Mouse (Mus musculus): ENCODE data around the gene Zbtb16. TPM values are rescaled to one million over a fixed set of nuclear protein-coding genes. Genes with fewer than 3 reads are reported as not detected.

Zbtb16 gene
- polyA plus RNA-seq, 1 experiment from 2014 or later, result 5.6 TPM

- H3K9me3 ChIP-seq, result no peaks in the 10 kb centered on the region
- no peak for ATAC-seq (ENCODE audit: low FRiP score)
- no peak overlapping the region for H3K4me3 ChIP-seq (replicated peaks)
- H3K27me3 ChIP-seq, result peaks cover 39% of the 10 kb centered on the region
- H3K4me2 ChIP-seq, result no peak overlapping the region
- no peak overlapping the region for H3K9ac ChIP-seq
- WGBS, result 57% methylated on average over 7 of the region's 7 CpGs
- H3K27ac ChIP-seq, result no peak overlapping the region
- H3K4me1 ChIP-seq, result peaks cover 46% of the 10 kb centered on the region
- H3K36me3 ChIP-seq (replicated peaks), result no peaks in the 10 kb centered on the region
These were observed 182.5 kb downstream of the Zbtb16 start for GRCm38 (mm10) chr9:48653399-48654070.

DNA sequence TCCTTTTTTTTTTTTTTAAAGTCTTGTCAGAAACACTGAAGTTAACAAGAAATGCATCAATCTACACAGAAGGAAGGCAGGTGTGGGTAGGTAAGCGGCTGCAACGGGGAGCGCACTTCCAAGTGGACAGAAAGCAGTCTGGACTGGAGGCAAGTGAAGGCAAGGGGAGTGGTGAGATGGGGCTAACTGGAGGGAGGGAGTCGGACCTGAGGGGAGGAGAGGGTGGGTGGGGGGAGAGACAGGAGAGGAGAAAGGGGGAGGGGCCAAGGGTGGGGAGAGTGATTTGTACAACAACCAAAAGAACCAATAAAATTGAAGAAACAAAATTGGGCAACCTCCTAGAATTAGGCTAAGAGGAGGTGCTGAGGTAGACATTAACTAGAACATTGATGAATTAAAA is 184.0 kb downstream of the Zbtb16 start:
- WGBS, result 21% methylated on average over 4 of the region's 4 CpGs
- Histone ChIP-seq H3K4me3 (replicated peaks) (no peak overlapping the region), H3K27me3 (peaks cover 42% of the 10 kb centered on the region), H3K4me2 (no peak overlapping the region), H3K9ac (no peak overlapping the region), H3K4me1 (peaks cover 61% of the 10 kb centered on the region), H3K36me3 (replicated peaks) (no peaks in the 10 kb centered on the region), H3K27ac (no peak overlapping the region), H3K9me3 (no peaks in the 10 kb centered on the region)
- ATAC-seq (ENCODE audit: low FRiP score), result no peak

DNA sequence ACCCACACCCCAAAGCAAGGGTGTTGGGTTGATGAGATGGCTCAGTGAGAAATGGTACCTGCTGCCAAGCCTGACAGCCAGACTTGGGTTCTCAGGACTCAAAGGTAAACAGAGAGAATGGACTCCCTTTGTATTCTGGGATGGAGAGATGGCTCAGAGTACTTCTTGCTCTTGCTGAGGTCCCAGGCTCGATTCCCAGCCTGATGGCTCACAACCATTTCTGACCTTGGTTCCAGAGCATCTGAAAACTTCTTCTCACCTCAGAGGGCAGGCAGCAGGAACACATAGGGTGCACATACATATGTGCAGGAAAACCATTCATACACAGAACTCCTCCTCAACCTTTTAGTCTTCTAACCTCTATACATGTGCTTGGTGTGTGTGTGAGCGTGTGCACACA is 185.2 kb downstream of the Zbtb16 start:
- Histone ChIP-seq H3K36me3 (replicated peaks) (no peaks in the 10 kb centered on the region), H3K27ac (no peak overlapping the region), H3K4me1 (peaks cover 56% of the 10 kb centered on the region), H3K4me3 (replicated peaks) (no peak overlapping the region), H3K4me2 (no peak overlapping the region), H3K9me3 (no peaks in the 10 kb centered on the region), H3K27me3 (peaks cover 43% of the 10 kb centered on the region), H3K9ac (no peak overlapping the region)
- 81% methylated on average over 2 of the region's 2 CpGs for WGBS
- ATAC-seq (ENCODE audit: low FRiP score), result no peak

- Histone ChIP-seq H3K36me3 (replicated peaks) (no peaks in the 10 kb centered on the region), H3K4me1 (peaks cover 49% of the 10 kb centered on the region), H3K4me3 (replicated peaks) (peak overlapping the region; percentile 19; the same call in 1 of the 2 replicates), H3K4me2 (peak overlapping the region; percentile 49), H3K9me3 (no peaks in the 10 kb centered on the region), H3K9ac (0 out of 2 replicates have a peak overlapping the region, but pooled peaks have one; percentile 50), H3K27me3 (peaks cover 39% of the 10 kb centered on the region), H3K27ac (no peak overlapping the region)
- WGBS, result 22% methylated on average over 17 of the region's 17 CpGs
- no peak for ATAC-seq (ENCODE audit: low FRiP score)
These were observed 186.0 kb downstream of the Zbtb16 start for GRCm38 (mm10) chr9:48649851-48650685.

- Histone ChIP-seq H3K9me3 (0 out of 2 replicates have a peak, but pooled peaks cover 3% of the 10 kb centered on the region), H3K4me3 (replicated peaks) (peak overlapping the region; percentile 19), H3K27ac (peak overlapping the region; percentile 72), H3K4me2 (peak overlapping the region; percentile 49), H3K4me1 (peaks cover 43% of the 10 kb centered on the region), H3K36me3 (replicated peaks) (no peaks in the 10 kb centered on the region), H3K9ac (peak overlapping the region; percentile 50), H3K27me3 (peaks cover 39% of the 10 kb centered on the region)
- 2% methylated on average over 22 of the region's 22 CpGs for WGBS
- peak; percentile 73 for ATAC-seq (ENCODE audit: low FRiP score)
These were observed 186.8 kb downstream of the Zbtb16 start for GRCm38 (mm10) chr9:48649098-48649766.

DNA sequence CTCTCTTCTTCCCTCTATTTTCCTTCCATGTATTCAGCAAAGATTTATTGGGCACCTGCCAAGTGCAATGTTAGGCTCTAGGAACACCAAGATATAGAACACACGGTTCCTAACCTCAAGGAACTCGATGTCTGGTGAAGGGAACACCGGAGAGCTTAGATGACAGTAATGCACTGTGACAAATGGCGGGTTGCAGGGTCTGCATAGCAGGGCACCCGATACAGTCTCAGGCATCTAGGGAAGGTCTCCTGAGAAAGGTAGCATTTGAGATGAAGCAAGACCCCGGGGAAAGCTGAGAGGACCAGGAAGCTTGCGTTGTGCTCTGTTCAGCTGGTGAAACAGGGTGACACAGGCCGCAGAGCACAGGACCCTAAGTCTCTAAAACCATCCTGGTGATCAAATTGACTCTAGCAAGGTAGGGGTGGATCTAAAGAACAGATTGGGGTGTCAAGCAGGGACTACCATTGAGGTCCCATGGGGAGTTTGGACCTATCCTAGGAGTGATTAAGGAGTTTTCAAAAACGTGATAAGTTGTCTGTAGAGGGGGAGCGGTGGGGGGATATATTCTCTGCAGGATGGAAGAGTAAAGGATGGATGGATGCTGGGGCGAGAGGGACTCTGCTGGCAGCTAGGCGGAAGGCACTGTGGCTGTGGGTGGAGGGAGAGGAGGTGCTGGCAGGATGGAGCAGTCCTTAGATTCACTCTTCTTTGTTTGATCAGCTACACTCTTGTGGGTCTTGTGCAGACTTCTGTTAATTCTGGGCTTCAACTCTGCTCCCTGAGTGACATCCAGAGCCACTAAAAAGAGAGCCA is 187.5 kb downstream of the Zbtb16 start:
- peak; percentile 15; the same call in 1 of the 2 replicates for ATAC-seq (ENCODE audit: low FRiP score)
- Histone ChIP-seq H3K36me3 (replicated peaks) (no peaks in the 10 kb centered on the region), H3K4me3 (replicated peaks) (no peak overlapping the region), H3K27ac (peak overlapping the region; percentile 72), H3K9me3 (0 out of 2 replicates have a peak, but pooled peaks cover 6% of the 10 kb centered on the region), H3K4me1 (peaks cover 43% of the 10 kb centered on the region), H3K27me3 (peaks cover 34% of the 10 kb centered on the region), H3K9ac (0 out of 2 replicates have a peak overlapping the region, but pooled peaks have one; percentile 50), H3K4me2 (peak overlapping the region; percentile 49)
- WGBS, result 29% methylated on average over 12 of the region's 12 CpGs

DNA sequence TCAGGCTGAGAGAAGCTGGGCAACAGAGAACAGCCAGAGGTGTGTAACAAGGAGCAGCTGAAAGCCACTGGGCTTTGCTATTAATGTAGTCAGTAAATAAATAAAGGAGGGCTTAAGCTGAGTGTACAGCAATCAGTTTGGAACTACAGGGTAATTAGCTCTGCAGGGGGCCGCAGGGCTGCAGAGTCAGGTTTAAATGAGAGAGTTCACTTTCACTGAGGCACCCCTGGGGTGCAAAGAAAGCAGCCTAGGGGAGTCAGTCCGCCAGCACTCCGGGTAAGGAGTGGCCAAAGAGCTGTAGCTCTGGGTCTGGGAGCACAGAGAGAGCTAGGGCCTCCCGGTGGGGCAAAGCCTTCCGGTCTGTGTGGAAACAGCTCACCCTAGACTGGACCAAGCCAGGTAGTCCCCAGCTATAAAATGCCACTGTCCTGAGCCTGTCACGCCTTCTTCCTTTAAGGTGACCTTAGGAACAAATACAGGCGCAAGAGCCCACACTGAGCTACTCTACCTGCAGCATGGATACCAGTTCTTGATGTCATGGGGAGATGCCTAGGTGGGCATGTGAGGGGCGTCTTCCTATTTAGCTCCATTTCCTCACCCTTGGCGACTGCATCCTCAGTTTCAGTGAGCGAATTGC is 188.3 kb downstream of the Zbtb16 start:
- 14% methylated on average over 10 of the region's 10 CpGs for WGBS
- H3K9me3 ChIP-seq, result 0 out of 2 replicates have a peak, but pooled peaks cover 6% of the 10 kb centered on the region
- peak overlapping the region; percentile 19; the same call in 1 of the 2 replicates for H3K4me2 ChIP-seq
- H3K4me3 ChIP-seq (replicated peaks), result no peak overlapping the region
- peaks cover 34% of the 10 kb centered on the region for H3K27me3 ChIP-seq
- peaks cover 43% of the 10 kb centered on the region for H3K4me1 ChIP-seq
- H3K9ac ChIP-seq, result no peak overlapping the region
- ATAC-seq (ENCODE audit: low FRiP score), result peak; percentile 18; the same call in 1 of the 2 replicates
- H3K27ac ChIP-seq, result 0 out of 2 replicates have a peak overlapping the region, but pooled peaks have one; percentile 38
- no peaks in the 10 kb centered on the region for H3K36me3 ChIP-seq (replicated peaks)

GRCm38 (mm10) chr9:48646781-48647647 is 189.0 kb downstream of the Zbtb16 start:
- no peak overlapping the region for H3K4me3 ChIP-seq (replicated peaks)
- peaks cover 34% of the 10 kb centered on the region for H3K27me3 ChIP-seq
- no peak; the same call in 1 of the 2 replicates for ATAC-seq (ENCODE audit: low FRiP score)
- H3K9me3 ChIP-seq, result 0 out of 2 replicates have a peak, but pooled peaks cover 6% of the 10 kb centered on the region
- H3K27ac ChIP-seq, result 0 out of 2 replicates have a peak overlapping the region, but pooled peaks have one; percentile 38
- 40% methylated on average over 16 of the region's 16 CpGs for WGBS
- H3K9ac ChIP-seq, result no peak overlapping the region
- H3K4me1 ChIP-seq, result peaks cover 43% of the 10 kb centered on the region
- H3K4me2 ChIP-seq, result peak overlapping the region; percentile 19; the same call in 1 of the 2 replicates
- no peaks in the 10 kb centered on the region for H3K36me3 ChIP-seq (replicated peaks)

- no peak overlapping the region for H3K9ac ChIP-seq
- H3K36me3 ChIP-seq (replicated peaks), result no peaks in the 10 kb centered on the region
- H3K9me3 ChIP-seq, result 0 out of 2 replicates have a peak, but pooled peaks cover 6% of the 10 kb centered on the region
- no peak overlapping the region for H3K4me3 ChIP-seq (replicated peaks)
- H3K27me3 ChIP-seq, result peaks cover 30% of the 10 kb centered on the region
- 23% methylated on average over 4 of the region's 4 CpGs for WGBS
- H3K27ac ChIP-seq, result no peak overlapping the region
- no peak overlapping the region for H3K4me2 ChIP-seq
- 0 out of 2 replicates have a peak, but pooled peaks have one; percentile 10 for ATAC-seq (ENCODE audit: low FRiP score)
- H3K4me1 ChIP-seq, result peaks cover 41% of the 10 kb centered on the region
These were observed 189.8 kb downstream of the Zbtb16 start for GRCm38 (mm10) chr9:48646251-48646650.

DNA sequence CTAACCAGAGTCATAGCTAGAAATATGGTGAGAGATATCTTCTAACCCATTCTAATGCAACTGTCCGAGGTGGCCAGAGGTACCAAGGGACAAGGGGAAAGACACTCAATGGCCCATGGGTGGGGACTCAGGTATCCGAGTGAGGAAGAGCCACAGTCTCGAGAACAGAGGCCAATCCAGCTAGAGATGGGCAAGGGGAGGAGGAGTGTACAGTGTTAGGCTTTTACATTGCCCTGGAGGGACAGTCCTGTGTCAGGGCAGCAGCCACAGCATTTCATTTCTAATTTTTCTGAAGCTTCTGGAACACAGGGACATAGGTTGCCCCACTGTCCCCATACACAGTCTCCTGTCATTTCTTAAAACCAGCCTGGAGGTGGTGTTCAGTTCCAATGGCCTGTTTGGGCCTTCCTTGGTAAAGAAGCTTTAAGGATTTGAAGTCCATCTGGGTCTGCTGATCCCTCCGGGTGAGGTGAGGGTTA is 190.3 kb downstream of the Zbtb16 start:
- WGBS, result 46% methylated on average over 4 of the region's 4 CpGs
- Histone ChIP-seq H3K4me1 (peaks cover 39% of the 10 kb centered on the region), H3K9ac (no peak overlapping the region), H3K36me3 (replicated peaks) (no peaks in the 10 kb centered on the region), H3K27me3 (peaks cover 24% of the 10 kb centered on the region), H3K4me2 (no peak overlapping the region), H3K27ac (no peak overlapping the region), H3K9me3 (0 out of 2 replicates have a peak, but pooled peaks cover 6% of the 10 kb centered on the region), H3K4me3 (replicated peaks) (no peak overlapping the region)
- ATAC-seq (ENCODE audit: low FRiP score), result no peak

Data from forebrain, embryonic 12.5 days (tissue).